Mouse (Mus musculus): ENCODE data around the gene Hrh2. TPM values are rescaled to one million over a fixed set of nuclear protein-coding genes. Genes with fewer than 3 reads are reported as not detected.

Gene Hrh2
- 0.07 TPM in 1 of 2 replicates, not detected in the other for polyA plus RNA-seq (2014; fragmentation: Nextera tagmentation; extraction: Ambion mirVana)

DNA sequence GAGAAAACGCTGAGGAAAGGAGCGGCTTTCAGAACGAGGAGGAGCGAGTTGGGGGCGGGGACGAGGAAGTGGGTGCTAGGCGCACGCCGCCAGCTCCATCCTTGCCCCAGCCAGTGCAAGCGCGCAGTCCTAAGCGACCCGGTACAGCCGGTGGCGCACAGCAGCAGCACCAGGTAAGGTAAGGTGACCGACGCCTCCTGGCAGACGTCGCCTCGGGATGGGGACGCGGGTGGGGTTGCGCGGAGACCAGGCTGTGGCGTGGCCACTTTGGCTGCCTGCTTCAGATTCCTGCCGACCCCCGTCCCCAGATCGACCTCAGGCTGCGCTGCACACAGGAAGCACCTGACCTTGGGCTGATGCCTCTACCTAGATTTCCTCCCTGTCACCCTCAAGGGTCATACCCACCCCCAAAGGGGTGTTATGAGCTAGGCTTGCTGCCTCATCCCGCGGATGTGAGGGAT is at the start of gene Hrh2:
Gene Hrh2, plus strand, starts transcription at position 109 of the 461 bp plus-strand sequence.
- 3% methylated on average over 25 of the region's 31 CpGs for WGBS
- Histone ChIP-seq H3K36me3 (ENCODE audit: control insufficient read depth, insufficient read depth, low read length) (no peaks in the 10 kb centered on the region), H3K4me3 (ENCODE audit: low read depth, low read length) (peak within 1 kb of the TSS; percentile 31), H3K4me2 (peak within 1 kb of the TSS; percentile 57), H3K27me3 (ENCODE audit: control insufficient read depth, insufficient read depth, low read length) (peaks cover 12% of the 10 kb centered on the region), H3K9me3 (ENCODE audit: control insufficient read depth, low read length) (no peaks in the 10 kb centered on the region), H3K4me1 (ENCODE audit: control insufficient read depth, insufficient read depth, low read length) (peaks cover 5% of the 10 kb centered on the region), H3K9ac (ENCODE audit: low read length) (peak within 1 kb of the TSS; percentile 27; the same call in 1 of the 2 replicates), H3K27ac (ENCODE audit: low read depth, low read length) (no peak within 1 kb of the TSS)
- DNase-seq (ENCODE audit: low spot score, missing footprints) (peak; percentile 82), ATAC-seq (ENCODE audit: low FRiP score) (no peak)

DNA sequence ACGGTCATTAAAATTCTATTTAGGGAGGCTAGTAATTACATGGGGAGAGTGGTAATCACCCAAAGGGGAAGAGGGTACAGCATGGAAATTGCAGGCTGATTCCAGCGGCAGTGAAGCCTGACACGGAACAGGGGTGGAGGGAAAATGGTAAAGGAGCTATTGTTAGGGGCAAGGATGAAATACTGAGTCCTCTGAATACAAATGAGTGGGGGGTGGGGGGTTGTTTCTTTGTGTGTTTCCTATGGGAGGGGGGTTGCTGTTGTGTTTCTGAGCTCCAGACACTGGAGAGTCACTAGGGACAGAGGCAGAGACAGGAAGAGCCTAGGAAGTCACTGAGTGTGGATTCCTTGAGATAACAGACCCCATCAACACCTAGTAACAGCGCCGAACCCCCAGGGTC is 48.1 kb upstream of the Hrh2 start:
- H3K27me3 ChIP-seq (ENCODE audit: control insufficient read depth, insufficient read depth, low read length): no peaks in the 10 kb centered on the region
- no peak overlapping the region for H3K9ac ChIP-seq (ENCODE audit: low read length)
- ATAC-seq (ENCODE audit: low FRiP score): peak; percentile 70
- no peak for DNase-seq (ENCODE audit: low spot score, missing footprints)
- peaks cover 8% of the 10 kb centered on the region for H3K4me1 ChIP-seq (ENCODE audit: control insufficient read depth, insufficient read depth, low read length)
- no peak overlapping the region for H3K4me2 ChIP-seq
- no peaks in the 10 kb centered on the region for H3K36me3 ChIP-seq (ENCODE audit: control insufficient read depth, insufficient read depth, low read length)
- WGBS: 40% methylated on average over 5 of the region's 5 CpGs
- H3K9me3 ChIP-seq (ENCODE audit: control insufficient read depth, low read length): no peaks in the 10 kb centered on the region; the same call in 1 of the 2 replicates
- H3K4me3 ChIP-seq (ENCODE audit: low read depth, low read length): no peak overlapping the region
- peak overlapping the region; percentile 26; the same call in 1 of the 2 replicates for H3K27ac ChIP-seq (ENCODE audit: low read depth, low read length)

DNA sequence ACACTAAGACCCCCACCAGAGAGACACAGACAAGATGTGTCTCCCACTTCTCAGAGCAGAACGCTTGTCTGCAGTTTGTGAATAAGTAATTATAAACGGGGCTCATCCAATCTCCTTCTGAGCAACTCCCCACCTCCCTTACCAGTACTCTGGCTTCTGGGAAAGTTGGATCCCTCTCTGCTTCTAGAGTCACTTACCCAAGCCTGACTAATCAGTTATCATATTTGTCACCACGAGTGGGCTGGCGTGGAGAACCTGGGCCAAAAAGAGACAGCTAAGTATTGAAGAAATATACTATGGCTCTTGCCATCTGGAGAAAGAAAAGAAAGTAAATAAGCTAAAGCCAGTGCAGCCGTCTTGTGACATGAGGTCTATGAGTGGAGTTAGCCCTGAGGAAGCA is 47.3 kb upstream of the Hrh2 start:
- peaks cover 8% of the 10 kb centered on the region for H3K4me1 ChIP-seq (ENCODE audit: control insufficient read depth, insufficient read depth, low read length)
- H3K36me3 ChIP-seq (ENCODE audit: control insufficient read depth, insufficient read depth, low read length): no peaks in the 10 kb centered on the region
- ATAC-seq (ENCODE audit: low FRiP score): no peak
- no peak overlapping the region for H3K27ac ChIP-seq (ENCODE audit: low read depth, low read length)
- no peak overlapping the region for H3K9ac ChIP-seq (ENCODE audit: low read length)
- no peaks in the 10 kb centered on the region for H3K27me3 ChIP-seq (ENCODE audit: control insufficient read depth, insufficient read depth, low read length)
- H3K9me3 ChIP-seq (ENCODE audit: control insufficient read depth, low read length): no peaks in the 10 kb centered on the region; the same call in 1 of the 2 replicates
- no peak overlapping the region for H3K4me3 ChIP-seq (ENCODE audit: low read depth, low read length)
- WGBS: 77% methylated on average over 5 of the region's 5 CpGs
- DNase-seq (ENCODE audit: low spot score, missing footprints): no peak
- H3K4me2 ChIP-seq: no peak overlapping the region

DNA sequence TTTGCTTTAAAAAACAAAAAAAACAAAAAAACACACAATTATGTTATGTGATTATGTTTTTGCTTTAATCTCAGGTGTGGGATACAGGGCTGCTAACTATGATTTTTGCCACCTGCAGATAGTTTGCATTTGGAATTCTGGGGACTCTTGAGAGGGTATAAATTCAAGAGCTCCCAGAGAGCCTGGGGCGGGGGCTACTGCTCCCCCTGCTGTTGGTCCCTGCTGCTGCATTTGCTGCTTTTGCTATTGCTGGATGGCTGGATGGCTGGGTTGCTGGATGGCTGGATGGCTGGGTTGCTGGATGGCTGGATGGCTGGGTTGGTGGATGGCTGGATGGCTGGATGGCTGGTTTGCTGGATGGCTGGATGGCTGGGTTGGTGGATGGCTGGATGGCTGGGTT is 44.6 kb upstream of the Hrh2 start:
- Histone ChIP-seq H3K4me3 (ENCODE audit: low read depth, low read length) (no peak overlapping the region), H3K27me3 (ENCODE audit: control insufficient read depth, insufficient read depth, low read length) (no peaks in the 10 kb centered on the region), H3K9ac (ENCODE audit: low read length) (no peak overlapping the region), H3K4me2 (no peak overlapping the region), H3K27ac (ENCODE audit: low read depth, low read length) (no peak overlapping the region), H3K36me3 (ENCODE audit: control insufficient read depth, insufficient read depth, low read length) (no peaks in the 10 kb centered on the region), H3K9me3 (ENCODE audit: control insufficient read depth, low read length) (no peaks in the 10 kb centered on the region; the same call in 1 of the 2 replicates), H3K4me1 (ENCODE audit: control insufficient read depth, insufficient read depth, low read length) (peaks cover 8% of the 10 kb centered on the region)
- WGBS: 90% methylated on average over 1 of the region's 1 CpGs
- no peak for ATAC-seq (ENCODE audit: low FRiP score)
- DNase-seq (ENCODE audit: low spot score, missing footprints): no peak

DNA sequence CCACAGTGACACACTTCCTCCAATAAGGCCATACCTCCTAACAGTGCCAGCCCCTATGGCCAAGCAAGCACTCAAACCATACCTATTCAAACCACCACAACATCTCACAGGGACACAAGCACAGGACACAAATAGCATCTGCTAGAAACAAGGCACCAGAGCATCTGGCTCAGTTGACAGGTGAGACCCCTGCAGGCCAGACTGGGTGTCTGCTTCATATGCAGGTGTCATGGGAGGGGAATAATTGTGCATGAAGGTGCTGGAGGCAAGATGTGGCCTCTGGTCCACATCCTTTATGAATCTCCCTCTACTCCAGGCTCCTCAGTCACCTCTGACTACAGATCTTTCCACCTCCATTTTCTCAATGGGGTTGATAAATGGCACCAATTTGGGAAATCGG is 39.5 kb upstream of the Hrh2 start:
- WGBS: 71% methylated on average over 1 of the region's 1 CpGs
- no peak for DNase-seq (ENCODE audit: low spot score, missing footprints)
- H3K9me3 ChIP-seq (ENCODE audit: control insufficient read depth, low read length): no peaks in the 10 kb centered on the region

DNA sequence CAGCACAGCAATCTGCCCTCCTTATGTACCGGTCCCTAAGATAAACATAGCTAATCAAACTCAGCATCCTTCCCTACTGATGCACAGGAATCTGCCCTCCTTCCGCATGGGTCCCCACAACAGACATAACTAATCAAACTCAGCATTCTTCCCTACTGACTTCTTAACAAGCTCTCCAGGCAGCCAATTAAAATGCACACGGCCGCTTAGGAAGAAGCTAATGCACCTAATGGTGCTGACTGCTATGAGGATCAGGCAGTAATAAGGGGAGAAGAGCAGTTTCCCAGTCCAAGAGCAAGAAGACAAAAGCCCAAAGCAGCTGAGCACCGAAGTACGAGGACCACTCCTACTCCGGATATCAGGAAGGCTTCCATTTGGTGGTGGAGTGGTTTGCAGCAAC is 39.0 kb upstream of the Hrh2 start:
- Histone ChIP-seq H3K4me2 (no peak overlapping the region), H3K27me3 (ENCODE audit: control insufficient read depth, insufficient read depth, low read length) (no peaks in the 10 kb centered on the region), H3K4me1 (ENCODE audit: control insufficient read depth, insufficient read depth, low read length) (no peaks in the 10 kb centered on the region; the same call in 1 of the 2 replicates), H3K4me3 (ENCODE audit: low read depth, low read length) (no peak overlapping the region), H3K27ac (ENCODE audit: low read depth, low read length) (no peak overlapping the region), H3K36me3 (ENCODE audit: control insufficient read depth, insufficient read depth, low read length) (no peaks in the 10 kb centered on the region), H3K9me3 (ENCODE audit: control insufficient read depth, low read length) (no peaks in the 10 kb centered on the region), H3K9ac (ENCODE audit: low read length) (no peak overlapping the region)
- WGBS: 48% methylated on average over 7 of the region's 7 CpGs
- ATAC-seq (ENCODE audit: low FRiP score) (no peak), DNase-seq (ENCODE audit: low spot score, missing footprints) (no peak)

More for the DNA sequence above, 39.5 kb upstream of the Hrh2 start:
- Histone ChIP-seq H3K36me3 (ENCODE audit: control insufficient read depth, insufficient read depth, low read length) (no peaks in the 10 kb centered on the region), H3K27me3 (ENCODE audit: control insufficient read depth, insufficient read depth, low read length) (no peaks in the 10 kb centered on the region), H3K4me1 (ENCODE audit: control insufficient read depth, insufficient read depth, low read length) (no peaks in the 10 kb centered on the region), H3K27ac (ENCODE audit: low read depth, low read length) (no peak overlapping the region), H3K9ac (ENCODE audit: low read length) (no peak overlapping the region), H3K4me3 (ENCODE audit: low read depth, low read length) (no peak overlapping the region), H3K4me2 (no peak overlapping the region)
- ATAC-seq (ENCODE audit: low FRiP score): no peak

DNA sequence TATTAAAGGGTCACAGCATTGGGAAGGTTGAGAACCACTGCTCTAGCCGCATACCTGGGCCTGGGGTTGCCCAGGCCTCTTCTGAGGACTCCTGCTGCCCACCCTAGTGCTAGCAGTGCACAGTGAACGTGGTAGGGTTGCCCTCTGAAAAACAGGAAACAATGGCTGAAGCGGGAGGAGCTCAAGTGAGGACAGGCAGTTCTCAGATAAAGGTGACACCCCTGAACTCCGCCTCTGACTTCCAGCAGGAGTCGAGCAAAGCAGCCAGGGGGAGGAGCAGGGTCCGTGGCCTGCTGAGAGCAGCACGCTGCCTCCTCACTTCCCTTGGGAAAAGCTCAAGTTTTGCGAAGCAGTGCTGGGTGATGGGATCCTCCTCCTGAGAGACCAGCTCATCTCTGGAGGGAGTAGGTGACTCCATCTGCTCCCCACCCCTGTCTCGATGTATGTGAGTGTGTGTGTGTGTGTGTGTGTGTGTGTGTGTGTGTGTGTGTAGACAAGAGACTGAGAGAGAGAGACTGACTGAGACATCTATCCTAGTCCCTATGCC is 38.2 kb upstream of the Hrh2 start:
- no peak overlapping the region for H3K9ac ChIP-seq (ENCODE audit: low read length)
- WGBS: 19% methylated on average over 8 of the region's 9 CpGs
- no peak overlapping the region for H3K4me2 ChIP-seq
- H3K4me3 ChIP-seq (ENCODE audit: low read depth, low read length): no peak overlapping the region
- 0 out of 2 replicates have a peak, but pooled peaks cover under 1% of the 10 kb centered on the region for H3K27me3 ChIP-seq (ENCODE audit: control insufficient read depth, insufficient read depth, low read length)
- no peak for ATAC-seq (ENCODE audit: low FRiP score)
- H3K4me1 ChIP-seq (ENCODE audit: control insufficient read depth, insufficient read depth, low read length): peaks cover 7% of the 10 kb centered on the region
- no peaks in the 10 kb centered on the region for H3K36me3 ChIP-seq (ENCODE audit: control insufficient read depth, insufficient read depth, low read length)
- H3K27ac ChIP-seq (ENCODE audit: low read depth, low read length): no peak overlapping the region
- no peak for DNase-seq (ENCODE audit: low spot score, missing footprints)
- H3K9me3 ChIP-seq (ENCODE audit: control insufficient read depth, low read length): no peaks in the 10 kb centered on the region

DNA sequence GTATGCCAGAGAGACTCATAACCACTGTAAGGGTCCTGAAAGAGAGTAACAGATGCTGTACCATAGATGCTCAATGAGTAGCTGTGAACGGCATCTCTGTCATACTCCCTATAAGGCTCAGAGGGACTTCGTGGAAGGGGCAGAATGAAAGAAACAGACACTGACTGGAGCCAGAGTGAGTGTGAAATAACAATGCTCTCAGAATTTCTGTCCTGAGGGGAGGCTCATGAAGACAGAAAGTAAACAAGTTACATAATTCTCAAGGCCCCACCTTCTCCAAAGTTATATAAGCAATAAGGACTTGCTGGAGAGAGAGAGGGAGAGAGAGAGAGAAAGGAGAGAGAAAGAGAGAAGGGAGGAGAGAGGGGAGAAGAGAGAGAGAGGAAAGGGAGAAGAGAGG is 36.1 kb upstream of the Hrh2 start:
- H3K27ac ChIP-seq (ENCODE audit: low read depth, low read length): no peak overlapping the region
- H3K27me3 ChIP-seq (ENCODE audit: control insufficient read depth, insufficient read depth, low read length): 0 out of 2 replicates have a peak, but pooled peaks cover 2% of the 10 kb centered on the region
- 88% methylated on average over 2 of the region's 2 CpGs for WGBS
- ATAC-seq (ENCODE audit: low FRiP score) (no peak), DNase-seq (ENCODE audit: low spot score, missing footprints) (no peak)
- no peak overlapping the region for H3K9ac ChIP-seq (ENCODE audit: low read length)
- no peaks in the 10 kb centered on the region for H3K9me3 ChIP-seq (ENCODE audit: control insufficient read depth, low read length)
- no peak overlapping the region for H3K4me3 ChIP-seq (ENCODE audit: low read depth, low read length)
- peaks cover 24% of the 10 kb centered on the region for H3K4me1 ChIP-seq (ENCODE audit: control insufficient read depth, insufficient read depth, low read length)
- H3K36me3 ChIP-seq (ENCODE audit: control insufficient read depth, insufficient read depth, low read length): no peaks in the 10 kb centered on the region
- H3K4me2 ChIP-seq: no peak overlapping the region

DNA sequence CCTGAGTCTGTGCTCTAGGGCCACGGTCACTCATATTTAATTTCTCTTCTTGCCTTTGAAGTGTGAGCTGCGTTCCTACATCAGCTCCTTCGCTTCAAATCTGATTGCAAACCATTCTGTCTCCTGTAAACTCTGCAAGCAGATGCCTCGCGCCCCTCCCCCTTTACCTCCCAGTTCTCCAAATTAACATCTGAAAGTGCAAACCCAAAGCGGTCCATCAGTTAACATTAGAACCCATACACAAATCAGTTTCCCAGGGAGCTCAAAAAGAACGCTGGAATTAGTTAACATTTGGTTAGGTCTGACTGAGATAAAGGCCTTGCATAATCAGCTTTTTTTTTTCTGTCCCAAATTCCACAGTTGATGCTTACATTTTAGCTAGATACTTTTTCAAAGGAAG is 32.7 kb upstream of the Hrh2 start:
- Histone ChIP-seq H3K9ac (ENCODE audit: low read length) (0 out of 2 replicates have a peak overlapping the region, but pooled peaks have one; percentile 12), H3K4me3 (ENCODE audit: low read depth, low read length) (no peak overlapping the region), H3K4me2 (peak overlapping the region; percentile 15; the same call in 1 of the 2 replicates), H3K9me3 (ENCODE audit: control insufficient read depth, low read length) (no peaks in the 10 kb centered on the region), H3K27ac (ENCODE audit: low read depth, low read length) (0 out of 2 replicates have a peak overlapping the region, but pooled peaks have one; percentile 20), H3K36me3 (ENCODE audit: control insufficient read depth, insufficient read depth, low read length) (no peaks in the 10 kb centered on the region), H3K27me3 (ENCODE audit: control insufficient read depth, insufficient read depth, low read length) (0 out of 2 replicates have a peak, but pooled peaks cover 2% of the 10 kb centered on the region), H3K4me1 (ENCODE audit: control insufficient read depth, insufficient read depth, low read length) (peaks cover 24% of the 10 kb centered on the region)
- ATAC-seq (ENCODE audit: low FRiP score): peak; percentile 74
- no peak for DNase-seq (ENCODE audit: low spot score, missing footprints)
- WGBS: 7% methylated on average over 7 of the region's 7 CpGs

Data from midbrain, embryonic 11.5 days (tissue).